Mouse (Mus musculus) frontal cortex, postnatal 10 days (tissue): ENCODE measurements around the gene Nacc1.
"Not testable (repeated sequence)": the region's sequence is repeated elsewhere in the genome, so short reads cannot be mapped to it uniquely, and the experiment has no call there.

Experiments
- DNase-seq, 2 experiments: peaks; one replicate each; pipeline ENCODE4 v3.0.0; 2022; ENCODE audit warnings: low spot score in 2 of 2, mixed read lengths in 1 of 2

Gene Nacc1

DNA sequence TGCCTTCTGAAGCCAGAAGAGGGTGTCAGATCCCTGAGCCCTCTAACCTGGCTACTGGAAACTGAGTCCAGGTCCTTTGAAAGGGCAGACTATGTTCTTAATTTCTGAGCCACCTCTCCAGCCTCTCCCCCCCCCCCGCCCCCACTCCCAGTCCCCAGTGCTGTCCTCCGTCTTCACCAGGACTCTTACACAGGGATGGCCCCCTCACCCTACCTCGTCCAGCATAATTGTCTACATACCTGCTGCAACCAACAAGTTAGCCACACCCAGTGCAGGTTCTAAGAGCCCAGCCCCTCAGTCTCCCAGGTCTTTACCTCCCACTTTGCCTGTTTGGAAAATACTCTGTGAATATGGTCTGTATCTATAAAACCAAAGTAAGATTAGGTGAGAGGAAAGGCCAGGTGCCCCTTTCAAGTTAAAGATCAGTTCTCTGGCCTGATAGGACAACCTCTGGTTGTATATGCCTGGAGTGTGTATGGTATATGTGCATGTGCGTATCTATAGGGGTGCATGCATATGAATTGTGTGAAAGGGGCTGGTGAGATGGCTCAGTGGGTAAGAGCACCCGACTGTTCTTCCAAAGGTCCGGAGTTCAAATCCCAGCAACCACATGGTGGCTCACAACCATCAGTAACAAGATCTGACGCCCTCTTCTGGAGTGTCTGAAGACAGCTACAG lies 46.9 kb downstream of the Nacc1 start:
- no peak for DNase-seq

- DNase-seq: no peak
These were observed 47.6 kb downstream of the Nacc1 start for GRCm38 (mm10) chr8:84640010-84640588.

GRCm38 (mm10) chr8:84639162-84640009 lies 48.3 kb downstream of the Nacc1 start:
- DNase-seq: peak; percentile 89 to 93

DNA sequence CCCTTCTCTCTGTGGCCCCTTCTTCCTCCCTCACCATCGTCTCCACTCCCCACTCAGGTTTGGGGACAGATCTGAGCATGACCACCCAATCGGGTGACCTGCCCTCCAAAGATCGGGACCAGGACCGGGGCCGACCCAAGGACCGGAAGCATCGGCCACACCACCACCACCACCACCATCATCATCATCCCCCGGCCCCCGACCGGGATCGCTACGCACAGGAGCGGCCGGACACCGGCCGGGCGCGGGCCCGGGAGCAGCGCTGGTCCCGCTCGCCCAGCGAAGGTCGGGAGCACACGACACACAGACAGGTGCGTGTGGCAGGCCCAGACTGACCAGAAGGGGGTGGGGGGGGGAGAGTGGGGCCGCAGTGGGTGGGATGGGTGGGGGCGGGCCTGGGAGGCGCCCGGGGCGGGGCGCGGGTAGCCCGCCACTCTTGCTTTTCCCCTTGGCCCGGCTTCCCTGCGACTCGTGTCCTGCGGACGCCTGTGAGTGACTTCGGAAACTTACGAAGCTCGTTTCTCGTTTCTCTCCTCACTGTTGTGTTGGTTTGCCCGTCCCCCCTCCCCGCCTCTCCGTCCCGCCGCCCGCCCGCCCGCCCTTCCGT lies 49.0 kb downstream of the Nacc1 start:
- DNase-seq: no peak

DNA sequence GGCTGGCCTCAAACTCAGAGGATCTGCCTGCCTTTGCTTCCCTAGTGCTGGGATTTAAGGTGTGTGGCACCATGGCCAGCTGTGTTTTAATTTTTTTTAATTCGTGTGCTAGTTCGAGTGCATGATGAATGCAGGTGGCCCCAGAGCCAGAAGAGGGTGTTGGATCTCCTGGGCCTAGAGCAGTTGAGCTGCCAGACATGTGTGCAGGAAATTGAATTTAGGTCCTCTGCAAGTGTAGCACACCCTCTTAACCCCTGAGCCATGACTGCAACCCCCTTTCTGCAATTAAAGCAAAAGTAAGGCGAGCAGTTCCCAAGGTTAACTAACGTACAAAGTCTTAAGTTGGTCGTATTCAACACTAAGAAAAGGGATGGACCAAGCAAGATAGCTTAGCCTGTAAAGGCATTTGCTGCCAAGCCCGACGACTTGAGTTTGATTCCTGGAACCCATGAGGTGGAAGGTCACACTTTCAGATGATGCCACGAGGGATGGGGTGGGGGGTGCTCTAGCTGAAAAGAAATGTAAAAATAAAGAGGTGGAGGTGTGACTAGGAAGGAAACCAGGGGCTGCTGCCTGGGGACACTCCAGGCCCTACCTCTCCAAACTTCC lies 49.6 kb downstream of the Nacc1 start:
- DNase-seq: no peak

DNA sequence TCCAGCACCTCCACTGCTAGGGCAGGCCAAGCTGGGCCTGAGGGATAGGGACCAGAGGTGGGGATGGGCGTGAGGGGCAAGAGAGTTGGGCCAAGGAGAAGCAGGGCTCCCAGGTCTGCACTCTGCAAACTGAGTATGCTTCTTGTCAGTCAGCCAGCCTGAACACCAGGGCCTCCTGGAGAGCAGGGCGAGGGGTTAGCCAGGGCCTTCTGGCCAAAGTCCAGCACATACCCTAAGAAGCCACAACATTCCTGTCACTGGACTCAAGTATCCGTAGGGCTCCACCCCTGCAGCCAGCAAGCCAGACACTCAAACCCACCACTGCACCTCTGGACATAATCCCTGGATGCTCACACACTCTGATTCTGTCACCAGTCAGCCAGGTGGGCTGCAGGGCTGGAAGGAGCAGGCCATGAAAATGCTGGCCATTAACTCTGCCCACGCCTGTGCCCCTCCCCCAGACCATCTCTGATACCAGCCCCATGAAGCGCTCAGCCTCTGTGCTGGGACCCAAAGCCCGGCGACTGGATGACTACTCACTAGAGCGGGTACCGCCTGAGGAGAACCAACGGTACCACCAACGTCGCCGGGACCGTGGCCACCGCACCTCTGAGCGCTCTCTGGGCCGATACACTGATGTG lies 51.5 kb downstream of the Nacc1 start:
- DNase-seq: no peak

DNA sequence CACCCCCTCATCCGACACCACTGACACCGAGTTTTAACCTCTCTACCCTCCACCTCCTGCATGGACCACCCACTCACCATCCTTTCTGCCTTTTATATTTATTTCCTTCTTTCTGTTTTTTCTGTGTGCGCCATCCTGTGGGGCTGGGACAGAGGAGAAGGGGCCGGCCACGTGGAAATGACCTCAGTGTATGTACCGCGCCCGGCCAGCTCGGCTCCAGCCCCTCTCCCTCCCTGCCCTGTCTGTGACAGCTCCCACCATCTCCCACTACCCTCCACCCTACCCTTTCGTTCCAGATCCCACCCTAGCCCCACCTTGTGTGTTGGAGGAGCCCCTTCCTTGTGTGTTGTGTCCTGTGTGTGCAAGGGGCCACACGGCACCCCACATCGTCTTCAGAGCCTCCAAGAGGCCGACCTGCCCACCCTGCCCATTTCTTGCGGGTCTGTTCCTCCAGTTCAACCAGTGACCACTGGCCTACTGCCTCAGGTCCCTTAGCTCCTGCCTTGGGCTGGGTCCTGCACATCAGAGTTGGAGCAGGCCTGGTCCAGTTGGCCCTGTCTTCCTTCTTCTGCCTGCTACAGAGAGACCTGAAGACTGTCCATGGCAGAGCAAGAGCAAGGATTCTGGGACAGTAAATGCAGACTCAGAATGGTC lies 52.1 kb downstream of the Nacc1 start:
- DNase-seq: no peak

DNA sequence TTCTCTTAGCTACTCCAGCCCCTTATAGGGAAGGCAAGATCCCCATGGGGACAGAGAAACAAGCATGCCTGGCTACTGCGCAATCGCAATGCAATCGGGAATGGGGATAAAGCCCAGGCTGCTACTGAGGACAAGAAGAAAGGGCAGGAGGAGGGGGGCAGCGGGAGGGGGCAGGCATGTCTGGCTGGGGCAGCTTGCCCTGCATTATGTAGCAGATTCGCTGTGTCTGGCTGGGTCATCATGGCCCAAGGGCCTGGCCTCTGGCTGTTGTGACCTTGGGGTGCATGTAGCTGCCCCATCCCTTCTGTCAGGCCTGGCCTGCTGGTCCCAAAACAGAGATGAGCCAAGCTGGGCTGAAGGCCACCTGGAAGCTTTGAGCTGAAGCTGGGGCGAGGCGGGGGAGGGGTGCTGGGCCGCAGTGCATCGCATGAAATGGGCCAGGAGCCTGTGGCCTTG lies 52.8 kb downstream of the Nacc1 start:
- DNase-seq: no peak

GRCm38 (mm10) chr8:84633841-84634584 lies 53.6 kb downstream of the Nacc1 start:
- DNase-seq: no peak

- DNase-seq: no peak
These were observed 55.8 kb downstream of the Nacc1 start for GRCm38 (mm10) chr8:84631813-84632212.

DNA sequence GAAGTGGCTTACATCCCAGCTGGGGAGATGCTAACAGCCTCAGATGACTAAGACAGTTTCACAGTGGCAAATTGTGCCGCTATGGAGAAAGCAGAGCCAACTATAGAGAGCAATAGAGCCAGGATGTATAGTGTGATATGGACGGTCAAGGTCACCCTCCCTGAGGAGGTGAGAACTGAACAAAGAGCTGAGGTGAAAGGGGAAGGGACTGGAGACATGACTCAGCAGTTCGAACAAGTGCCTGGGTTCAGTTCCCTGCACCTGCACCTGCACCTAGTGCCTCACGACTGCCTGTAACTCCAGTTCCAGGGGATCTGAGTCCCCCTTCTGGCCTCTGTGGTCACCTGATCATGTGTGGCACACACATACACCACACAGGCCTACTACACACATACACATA lies 57.5 kb downstream of the Nacc1 start:
- no peak for DNase-seq

GRCm38 (mm10) chr8:84629586-84629985 lies 58.1 kb downstream of the Nacc1 start:
- no peak for DNase-seq

DNA sequence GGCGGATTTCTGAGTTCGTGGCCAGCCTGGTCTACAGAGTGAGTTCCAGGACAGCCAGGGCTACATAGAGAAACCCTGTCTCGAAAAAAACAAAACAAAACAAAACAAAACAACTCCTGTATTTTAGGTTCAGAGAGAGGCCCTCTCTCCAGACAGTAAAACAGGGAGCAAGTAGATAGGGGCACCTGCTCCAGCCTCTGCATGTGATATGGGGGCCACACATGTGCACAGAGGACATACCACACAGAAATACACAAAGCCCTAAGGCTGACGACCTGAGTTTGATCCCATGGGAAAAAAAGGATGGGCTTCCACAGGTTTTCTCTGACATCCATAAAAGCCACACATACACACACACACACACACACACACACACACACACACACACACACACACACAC lies 64.2 kb downstream of the Nacc1 start:
- not testable (repeated sequence) for DNase-seq

- DNase-seq: no peak
These were observed 66.5 kb downstream of the Nacc1 start for GRCm38 (mm10) chr8:84621102-84621625.
